Mouse (Mus musculus): ENCODE results near the gene Erc2. TPM values are rescaled to one million over a fixed set of nuclear protein-coding genes. Genes with fewer than 3 reads are reported as not detected.
A peak's percentile ranks its signal among the peaks of the same experiment; 100 is the strongest.

The Erc2 gene
- total RNA-seq, 2 experiments from 2014 or later = 202 to 240 TPM

DNA sequence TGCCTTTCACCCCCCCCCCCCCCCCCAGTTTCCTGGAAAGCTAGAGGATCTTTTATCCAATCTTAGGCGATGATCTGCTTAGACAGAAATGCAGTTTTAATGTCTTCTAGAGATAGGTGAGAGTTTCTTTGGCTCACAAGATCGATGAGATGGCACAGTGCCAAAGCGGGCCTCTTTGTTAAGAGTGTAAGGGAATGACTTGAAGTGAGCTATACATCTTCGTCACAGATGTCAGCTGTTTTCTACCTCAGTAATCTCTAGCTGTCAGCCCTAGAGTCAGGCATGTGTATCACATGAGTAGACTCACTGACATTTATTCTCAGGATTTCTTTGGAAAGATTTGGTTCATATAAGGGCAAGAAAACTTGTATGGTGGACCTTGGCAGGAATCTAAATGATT is 39.2 kb downstream of the Erc2 start:
- intact Hi-C loops (cut with DNase I) = no loop called here
- DNase-seq (ENCODE audit: low spot score in 2 of 2) = no peak

GRCm38 (mm10) chr14:27662251-27662650 is 40.0 kb downstream of the Erc2 start:
- DNase-seq (ENCODE audit: low spot score in 2 of 2) = no peak
- intact Hi-C loops (cut with DNase I) = no loop called here

DNA sequence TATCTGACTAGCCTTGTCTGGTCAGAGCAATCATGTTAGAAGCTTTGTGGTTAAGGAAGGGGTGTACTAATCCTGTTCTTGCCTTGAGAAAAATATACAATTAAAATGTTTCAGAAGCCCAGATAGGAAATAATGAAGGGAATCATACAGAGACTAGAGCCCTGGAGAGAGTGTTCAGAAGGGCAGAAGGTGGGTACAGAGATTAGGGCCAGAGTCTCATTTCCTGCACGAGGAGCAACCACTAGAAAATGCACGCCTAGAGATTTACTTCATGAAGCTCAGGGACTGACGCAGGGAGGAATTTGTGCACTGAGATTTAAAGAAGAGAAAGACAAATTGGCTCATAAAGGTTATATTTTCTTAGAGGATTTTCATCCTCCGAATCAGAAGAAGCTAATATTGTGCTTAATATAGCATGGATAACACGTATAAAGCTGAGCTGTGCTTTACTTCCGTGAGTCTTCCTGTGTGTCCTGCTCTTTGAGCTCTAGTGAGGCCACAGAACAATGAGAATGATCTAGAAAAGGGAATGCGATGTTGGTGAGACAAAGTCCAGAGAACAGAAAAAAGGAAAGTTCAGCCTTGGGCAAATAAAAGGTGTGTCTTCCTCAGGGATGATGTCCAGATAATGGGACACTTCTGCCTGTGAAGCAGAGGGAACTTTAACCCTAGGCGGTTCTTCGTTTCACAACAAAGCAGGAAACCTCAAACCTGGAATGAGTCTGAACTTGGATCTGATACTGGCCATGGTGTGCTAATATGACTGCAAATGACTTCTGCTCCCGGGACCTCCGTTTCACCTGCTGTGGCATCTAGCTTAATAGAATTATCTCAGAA is 45.0 kb downstream of the Erc2 start:
- intact Hi-C loops (cut with DNase I) = no loop called here
- no peak for DNase-seq (ENCODE audit: low spot score in 2 of 2)

DNA sequence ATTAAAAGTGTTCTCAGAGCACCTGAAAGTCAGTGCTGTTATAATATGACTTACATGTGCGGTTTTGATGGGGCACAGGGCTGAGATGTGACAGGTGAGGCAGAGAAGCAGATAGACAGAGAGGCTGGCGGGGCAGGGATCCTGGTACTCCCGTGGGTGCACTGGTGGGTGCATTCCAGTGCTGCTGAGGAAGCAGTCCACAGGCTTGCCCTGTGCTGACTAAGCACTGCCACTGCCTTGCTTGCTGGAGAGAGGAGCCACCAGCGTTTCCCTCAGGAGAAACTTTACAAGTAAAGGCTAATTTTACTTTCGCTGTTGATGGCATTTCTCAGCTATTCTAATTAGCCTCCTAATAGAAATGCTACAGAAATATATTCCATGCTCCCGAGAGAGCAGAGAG is 45.9 kb downstream of the Erc2 start:
- intact Hi-C loops (cut with DNase I) = no loop called here
- no peak for DNase-seq (ENCODE audit: low spot score in 2 of 2)

GRCm38 (mm10) chr14:27669939-27670338 is 47.7 kb downstream of the Erc2 start:
- no peak for DNase-seq (ENCODE audit: low spot score in 2 of 2)
- intact Hi-C loops (cut with DNase I) = loop anchor here (5.0 kb wide), 1 partner anchor 52 kb away; no protein-coding TSS in a partner anchor

- DNase-seq (ENCODE audit: low spot score in 2 of 2) = peak in 1 of 2 experiments; percentile 37
- intact Hi-C loops (cut with DNase I) = loop anchor here (5.0 kb wide), 1 partner anchor 50 kb away; no protein-coding TSS in a partner anchor
Observed at GRCm38 (mm10) chr14:27672761-27673160, 50.5 kb downstream of the Erc2 start.

DNA sequence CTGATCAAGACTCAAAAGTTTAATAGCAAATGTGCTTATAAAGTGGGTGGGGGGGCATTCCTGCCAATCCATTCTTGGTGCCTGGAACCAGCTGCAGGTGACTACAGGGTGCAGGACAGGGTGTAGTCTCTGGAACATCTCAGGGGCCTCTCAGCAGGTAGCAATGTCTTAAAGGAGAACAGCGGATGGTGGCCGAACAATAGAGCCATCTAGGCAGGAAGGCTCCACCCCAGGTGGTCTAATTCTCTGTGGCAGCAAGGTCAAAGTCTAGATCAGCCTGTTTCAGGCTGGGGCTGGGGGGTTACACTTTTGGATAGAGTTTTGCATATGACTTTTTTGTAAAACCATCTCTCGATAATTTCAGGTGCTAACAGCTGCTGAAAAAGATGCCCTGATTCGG is 51.9 kb downstream of the Erc2 start:
- DNase-seq (ENCODE audit: low spot score in 2 of 2) = no peak
- intact Hi-C loops (cut with DNase I) = loop anchor here (5.0 kb wide), 1 partner anchor 48 kb away; no protein-coding TSS in a partner anchor

- DNase-seq (ENCODE audit: low spot score in 2 of 2) = no peak
- intact Hi-C loops (cut with DNase I) = loop anchor here (5.0 kb wide), 1 partner anchor 48 kb away; no protein-coding TSS in a partner anchor
Observed at GRCm38 (mm10) chr14:27674561-27674960, 52.3 kb downstream of the Erc2 start.

DNA sequence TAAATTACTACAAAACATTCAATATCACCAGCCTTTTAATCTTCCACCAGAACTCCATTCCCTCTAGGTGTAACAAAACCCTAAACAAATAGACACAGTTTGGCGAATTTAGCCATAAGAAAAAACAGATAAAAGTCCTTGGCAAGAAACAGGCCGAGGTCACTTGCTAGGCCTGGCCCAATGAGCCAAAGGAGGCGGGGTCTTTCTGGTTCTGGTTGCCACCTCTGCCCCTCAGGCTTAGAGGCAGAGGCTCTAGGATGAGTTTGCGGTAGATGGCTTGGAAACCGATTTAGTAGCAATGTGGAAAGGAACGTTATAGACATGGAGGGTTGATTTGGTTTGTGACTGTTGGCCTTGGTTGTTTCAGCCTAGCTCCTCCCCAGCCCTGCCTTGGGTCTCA is 52.8 kb downstream of the Erc2 start:
- no peak for DNase-seq (ENCODE audit: low spot score in 2 of 2)
- intact Hi-C loops (cut with DNase I) = no loop called here

- DNase-seq (ENCODE audit: low spot score in 2 of 2) = no peak
Observed at GRCm38 (mm10) chr14:27682368-27683052, 60.3 kb downstream of the Erc2 start.

DNA sequence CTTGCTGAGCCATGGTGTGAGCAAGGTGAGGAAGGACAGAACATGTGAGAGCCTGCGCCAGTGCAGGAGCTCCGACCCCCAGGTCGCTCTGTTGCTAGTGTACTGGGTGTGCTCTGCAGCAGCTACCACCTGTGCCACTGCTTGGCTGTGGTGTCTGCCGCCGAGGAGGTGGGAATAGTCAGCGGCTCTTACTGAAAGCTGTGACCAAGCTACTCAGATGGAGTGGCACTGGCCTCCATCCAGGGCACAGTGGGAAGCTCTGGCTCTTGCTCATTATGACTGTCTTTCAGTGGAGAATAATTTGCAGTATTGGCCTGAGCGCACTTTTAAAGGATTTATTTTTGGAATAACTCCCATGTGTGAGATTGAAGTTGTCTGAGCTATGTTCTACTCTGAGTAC is 73.6 kb downstream of the Erc2 start:
- DNase-seq (ENCODE audit: low spot score in 2 of 2) = no peak
- intact Hi-C loops (cut with DNase I) = no loop called here

More at GRCm38 (mm10) chr14:27682368-27683052, 60.3 kb downstream of the Erc2 start:
- intact Hi-C loops (cut with DNase I) = no loop called here

- intact Hi-C loops (cut with DNase I) = no loop called here
- no peak for DNase-seq (ENCODE audit: low spot score in 2 of 2)
Observed at GRCm38 (mm10) chr14:27717364-27717763, 95.1 kb downstream of the Erc2 start.

- no peak for DNase-seq (ENCODE audit: low spot score in 2 of 2)
- intact Hi-C loops (cut with DNase I) = no loop called here
Observed at GRCm38 (mm10) chr14:27719601-27720000, 97.4 kb downstream of the Erc2 start.

- peak; percentile 51 to 52 for DNase-seq (ENCODE audit: low spot score in 2 of 2)
- intact Hi-C loops (cut with DNase I) = loop anchor here (5.0 kb wide), 1 partner anchor 49 kb away; no protein-coding TSS in a partner anchor
Observed at GRCm38 (mm10) chr14:27720944-27721343, 98.7 kb downstream of the Erc2 start.

GRCm38 (mm10) chr14:27721759-27722158 is 99.5 kb downstream of the Erc2 start:
- intact Hi-C loops (cut with DNase I) = loop anchor here (5.0 kb wide), 1 partner anchor 49 kb away; no protein-coding TSS in a partner anchor

DNA sequence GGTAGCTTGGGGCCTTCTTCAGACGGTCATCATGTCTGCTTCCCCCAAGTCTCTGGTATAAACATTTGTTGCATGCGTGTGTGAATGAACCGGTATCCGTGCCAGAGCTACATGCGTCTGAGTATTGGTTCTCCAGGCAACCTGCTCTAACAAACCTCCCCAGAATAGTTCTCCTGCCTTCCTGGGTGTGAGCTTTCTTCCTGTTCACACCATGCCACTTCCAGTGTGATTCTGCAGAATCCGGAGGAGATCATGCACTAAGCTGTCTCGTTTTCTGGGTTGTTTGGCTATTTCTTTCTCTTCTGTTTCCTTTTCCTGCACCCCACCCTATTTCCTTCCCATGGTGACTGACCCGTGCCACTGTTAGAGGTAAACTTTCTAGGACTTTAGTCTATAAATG is 105.3 kb downstream of the Erc2 start:
- intact Hi-C loops (cut with DNase I) = no loop called here
- DNase-seq (ENCODE audit: low spot score in 2 of 2) = no peak

More at GRCm38 (mm10) chr14:27721759-27722158, 99.5 kb downstream of the Erc2 start:
- DNase-seq (ENCODE audit: low spot score in 2 of 2) = no peak

DNA sequence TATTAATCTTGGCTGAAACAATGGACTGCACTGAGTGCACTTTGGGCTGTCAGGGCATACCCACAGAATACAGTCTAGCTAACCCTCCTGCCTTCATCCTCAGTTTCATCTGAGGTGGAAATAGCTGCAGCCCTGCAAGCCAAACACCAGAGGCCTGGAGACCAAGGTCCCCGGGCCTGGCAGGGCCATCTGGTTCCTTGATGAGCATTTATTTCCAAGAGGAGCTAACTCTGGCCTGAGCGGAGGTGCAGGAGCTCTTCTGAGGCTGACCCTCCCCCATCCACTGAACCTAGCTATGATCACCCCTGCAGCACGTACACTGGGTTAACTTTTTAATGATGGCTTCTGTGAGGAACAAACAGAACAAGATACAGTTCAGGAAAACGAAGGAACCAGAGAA is 108.9 kb downstream of the Erc2 start:
- DNase-seq (ENCODE audit: low spot score in 2 of 2) = no peak
- intact Hi-C loops (cut with DNase I) = no loop called here

DNA sequence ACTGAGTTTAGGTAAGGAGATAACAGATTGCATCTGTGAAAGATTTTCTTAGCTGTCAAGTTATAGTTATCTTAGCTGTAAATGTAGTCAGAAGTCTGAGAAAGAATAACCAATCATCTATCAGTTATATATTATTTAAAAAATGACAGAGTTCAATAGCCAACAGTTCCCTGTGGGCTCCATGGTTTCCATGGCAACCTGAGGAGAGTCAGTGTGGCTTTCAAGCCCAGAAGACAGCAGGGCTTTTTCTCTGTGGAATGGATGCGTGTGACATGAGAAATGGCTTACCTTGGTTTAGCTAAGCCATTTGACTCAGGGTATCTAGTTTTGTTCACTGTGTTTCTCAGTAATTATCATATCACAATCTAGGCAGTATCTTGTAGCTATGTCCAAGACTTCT is 117.2 kb downstream of the Erc2 start:
- intact Hi-C loops (cut with DNase I) = no loop called here

GRCm38 (mm10) chr14:27741248-27741916 is 119.2 kb downstream of the Erc2 start:
- DNase-seq (ENCODE audit: low spot score in 2 of 2) = peak; percentile 68 to 80

More for the DNA sequence above, 117.2 kb downstream of the Erc2 start:
- no peak for DNase-seq (ENCODE audit: low spot score in 2 of 2)

DNA sequence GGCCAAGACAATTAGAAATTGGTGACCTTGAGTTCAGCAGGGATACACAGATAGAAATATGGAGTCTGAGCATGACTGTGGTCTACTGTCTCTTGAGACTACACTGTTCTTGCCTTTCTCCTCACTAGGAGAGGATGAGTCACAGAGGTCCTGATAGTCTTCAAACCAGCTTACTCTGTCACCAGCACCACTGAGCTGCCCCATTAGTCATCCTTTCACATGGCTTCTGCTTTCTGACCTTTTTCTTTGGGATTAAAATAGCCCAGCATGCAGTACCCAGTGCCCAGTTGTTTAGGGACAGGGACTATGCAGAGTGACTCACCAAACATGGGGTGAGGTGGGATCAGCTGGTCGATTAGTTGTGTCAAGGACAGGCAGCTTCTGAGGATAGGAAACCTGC is 132.1 kb downstream of the Erc2 start:
- intact Hi-C loops (cut with DNase I) = no loop called here
- no peak for DNase-seq (ENCODE audit: low spot score in 2 of 2)

More at GRCm38 (mm10) chr14:27741248-27741916, 119.2 kb downstream of the Erc2 start:
- intact Hi-C loops (cut with DNase I) = loop anchor here (2.0 kb wide), 1 partner anchor 145 kb away; no protein-coding TSS in a partner anchor

Data from left cerebral cortex, postnatal 36 days (tissue).